Mouse (Mus musculus) intestine, embryonic 16.5 days (tissue): ENCODE measurements around the gene Olfr147. TPM values are rescaled to one million over a fixed set of nuclear protein-coding genes. Genes with fewer than 3 reads are reported as not detected.

Experiments
- polyA plus RNA-seq: library from polyadenylated mRNA; unstranded; fragments of >200 nt; fragmentation: Nextera tagmentation; extraction: Ambion mirVana; gene quantifications from 2 replicates; pipeline ENCODE4 v1.2.1, GENCODE M21; 2015

Olfr147 gene
- polyA plus RNA-seq, 1 experiment from 2014 or later = not detected

Other genes starting within 250 kb of the Olfr147 start
- not detected in 2 replicates for gene Olfr891, start 220.9 kb upstream of the Olfr147 start, polyA plus RNA-seq
- gene Olfr893, start 193.3 kb upstream of the Olfr147 start, polyA plus RNA-seq = not detected in 2 replicates
- gene Olfr894, start 183.6 kb upstream of the Olfr147 start, polyA plus RNA-seq = not detected in 2 replicates
- not detected in 2 replicates for gene Olfr143, start 148.9 kb upstream of the Olfr147 start, polyA plus RNA-seq
- gene Olfr895, start 133.8 kb upstream of the Olfr147 start, polyA plus RNA-seq = not detected in 2 replicates
- not detected in 2 replicates for gene Olfr896-ps1, start 110.6 kb upstream of the Olfr147 start, polyA plus RNA-seq
- gene Olfr25, start 72.6 kb upstream of the Olfr147 start, polyA plus RNA-seq = not detected in 2 replicates
- gene Olfr898, start 53.3 kb upstream of the Olfr147 start, polyA plus RNA-seq = not detected in 2 replicates
- gene Olfr250, start 34.8 kb upstream of the Olfr147 start, polyA plus RNA-seq = not detected in 2 replicates
- gene Olfr251, start 24.6 kb upstream of the Olfr147 start, polyA plus RNA-seq = not detected in 2 replicates
- not detected in 2 replicates for gene Olfr901, start 27.8 kb downstream of the Olfr147 start, polyA plus RNA-seq
- not detected in 2 replicates for gene Olfr902, start 46.0 kb downstream of the Olfr147 start, polyA plus RNA-seq
- gene Olfr904, start 61.4 kb downstream of the Olfr147 start, polyA plus RNA-seq = not detected in 2 replicates
- not detected in 2 replicates for gene Olfr905, start 69.4 kb downstream of the Olfr147 start, polyA plus RNA-seq
- not detected in 2 replicates for gene Olfr906, start 85.4 kb downstream of the Olfr147 start, polyA plus RNA-seq
- gene Olfr907, start 94.1 kb downstream of the Olfr147 start, polyA plus RNA-seq = not detected in 2 replicates
- gene Olfr911-ps1, start 119.9 kb downstream of the Olfr147 start, polyA plus RNA-seq = not detected in 2 replicates
- gene Olfr910, start 136.2 kb downstream of the Olfr147 start, polyA plus RNA-seq = not detected in 2 replicates
- gene Olfr912, start 178.5 kb downstream of the Olfr147 start, polyA plus RNA-seq = not detected in 2 replicates
- gene Olfr913, start 191.1 kb downstream of the Olfr147 start, polyA plus RNA-seq = not detected in 2 replicates
- gene Olfr914, start 203.4 kb downstream of the Olfr147 start, polyA plus RNA-seq = not detected in 2 replicates